Mouse (Mus musculus): ENCODE results near the gene Tmem184c. TPM values are rescaled to one million over a fixed set of nuclear protein-coding genes. Genes with fewer than 3 reads are reported as not detected.

Gene Tmem184c
- total RNA-seq, 1 experiment, result 56.8 TPM

DNA sequence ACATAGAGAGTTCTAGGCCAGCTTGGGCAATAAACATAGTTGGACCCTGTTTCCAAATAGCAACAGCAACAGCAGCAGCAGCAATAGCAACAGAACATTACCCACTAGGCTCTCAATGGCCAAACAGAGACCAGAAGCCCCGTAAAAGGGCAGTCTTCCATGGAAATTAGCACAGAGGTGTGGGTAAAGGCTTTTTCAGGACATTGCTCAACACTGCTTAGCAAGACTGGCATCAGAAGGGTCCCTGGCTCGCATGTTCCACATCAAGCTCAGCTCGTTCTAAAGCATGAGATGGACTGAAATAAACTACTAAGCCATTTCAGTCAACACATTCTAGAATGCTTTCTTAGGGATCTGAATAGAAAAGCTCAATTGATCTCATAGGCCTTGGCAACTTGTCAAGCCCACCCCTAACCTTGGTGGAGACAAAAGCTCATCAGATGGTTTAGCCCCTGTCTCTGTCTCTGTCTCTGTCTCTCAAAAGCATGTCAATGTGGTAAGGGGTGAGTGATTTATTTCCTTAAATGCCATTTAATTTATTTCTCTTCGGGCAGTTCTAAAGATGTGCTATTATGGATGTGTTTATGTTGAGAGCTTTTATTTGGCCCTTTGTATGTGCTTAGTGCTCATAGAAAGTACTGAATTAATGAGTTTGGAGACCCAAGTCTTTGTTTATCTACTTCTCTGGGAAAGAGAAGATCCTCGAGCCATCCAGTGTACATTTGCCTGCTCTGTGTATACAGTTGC, 29.8 kb upstream of the Tmem184c start:
- Histone ChIP-seq H3K36me3 (ENCODE audit: control insufficient read depth, insufficient read depth, low read length, poor library complexity, severe bottlenecking) (no peaks in the 10 kb centered on the region), H3K9ac (ENCODE audit: insufficient read depth, low read depth, low read length, poor library complexity, severe bottlenecking) (no peak overlapping the region), H3K4me3 (ENCODE audit: insufficient read depth in 1 of 2, low read depth in 1 of 2, low read length in 2 of 2, poor library complexity in 1 of 2, severe bottlenecking in 1 of 2) (no peak overlapping the region), H3K9me3 (ENCODE audit: control insufficient read depth, insufficient read depth, low read depth, low read length) (no peaks in the 10 kb centered on the region), H3K4me1 (ENCODE audit: control insufficient read depth in 2 of 2, insufficient read depth in 2 of 2, low read length in 2 of 2, poor library complexity in 1 of 2) (no peaks in the 10 kb centered on the region), H3K27ac (ENCODE audit: insufficient read depth, low read depth, low read length, poor library complexity, severe bottlenecking) (no peak overlapping the region)
- in situ Hi-C loops (cut with MboI; ENCODE audit: low sequenced_read_pairs in 2 of 2, unreplicated experiment in 2 of 2), result no loop called here
- no peak for TF ChIP-seq ZC3H11A (IDR thresholded peaks at IDR 0.05; ENCODE audit: borderline replicate concordance, low read depth, low read length)
- TF ChIP-seq HCFC1 (IDR thresholded peaks at IDR 0.05; ENCODE audit: borderline replicate concordance, insufficient read depth, low read length), result no peak
- no peak for TF ChIP-seq ZNF384 (IDR thresholded peaks at IDR 0.05; ENCODE audit: low read depth, low read length)
- TF ChIP-seq CHD2 (IDR thresholded peaks at IDR 0.05; ENCODE audit: low read depth, low read length), result no peak
- no peak for TF ChIP-seq MAFK (IDR thresholded peaks at IDR 0.05; ENCODE audit: insufficient read depth, low read depth, low read length)
- DNase-seq (ENCODE audit: low read depth, low spot score), result no peak

DNA sequence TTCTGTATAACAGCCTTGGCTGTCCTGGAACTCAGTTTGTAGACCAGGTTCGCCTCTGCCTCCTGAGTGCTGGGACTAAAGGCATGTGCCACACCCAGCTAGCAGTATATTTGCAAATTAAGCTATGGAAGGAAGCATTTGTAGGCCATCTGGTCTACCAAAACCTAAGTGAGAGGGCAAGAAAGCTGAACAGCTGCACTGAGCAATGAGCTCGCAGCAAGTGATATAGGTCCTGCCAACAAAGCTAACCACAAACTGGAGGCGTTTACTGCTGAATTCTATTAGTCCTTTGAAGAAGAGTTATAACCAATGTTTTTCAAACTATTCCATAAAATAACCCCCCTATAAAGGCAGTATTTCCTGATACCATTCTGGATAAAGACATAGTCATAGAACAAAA, 27.1 kb upstream of the Tmem184c start:
- Histone ChIP-seq H3K36me3 (ENCODE audit: control insufficient read depth, insufficient read depth, low read length, poor library complexity, severe bottlenecking) (no peaks in the 10 kb centered on the region), H3K9me3 (ENCODE audit: control insufficient read depth, insufficient read depth, low read depth, low read length) (no peaks in the 10 kb centered on the region), H3K4me3 (ENCODE audit: insufficient read depth in 1 of 2, low read depth in 1 of 2, low read length in 2 of 2, poor library complexity in 1 of 2, severe bottlenecking in 1 of 2) (no peak overlapping the region), H3K9ac (ENCODE audit: insufficient read depth, low read depth, low read length, poor library complexity, severe bottlenecking) (no peak overlapping the region), H3K27ac (ENCODE audit: insufficient read depth, low read depth, low read length, poor library complexity, severe bottlenecking) (no peak overlapping the region), H3K4me1 (ENCODE audit: control insufficient read depth in 2 of 2, insufficient read depth in 2 of 2, low read length in 2 of 2, poor library complexity in 1 of 2) (no peaks in the 10 kb centered on the region)
- in situ Hi-C loops (cut with MboI; ENCODE audit: low sequenced_read_pairs in 2 of 2, unreplicated experiment in 2 of 2), result no loop called here
- DNase-seq (ENCODE audit: low read depth, low spot score), result no peak
- TF ChIP-seq HCFC1 (IDR thresholded peaks at IDR 0.05; ENCODE audit: borderline replicate concordance, insufficient read depth, low read length) (no peak), ZNF384 (IDR thresholded peaks at IDR 0.05; ENCODE audit: low read depth, low read length) (no peak), CHD2 (IDR thresholded peaks at IDR 0.05; ENCODE audit: low read depth, low read length) (no peak), ZC3H11A (IDR thresholded peaks at IDR 0.05; ENCODE audit: borderline replicate concordance, low read depth, low read length) (no peak)

GRCm38 (mm10) chr8:77634035-77634434, 23.5 kb upstream of the Tmem184c start:
- H3K4me1 ChIP-seq (ENCODE audit: control insufficient read depth in 2 of 2, insufficient read depth in 2 of 2, low read length in 2 of 2, poor library complexity in 1 of 2), result no peaks in the 10 kb centered on the region
- no peak overlapping the region for H3K9ac ChIP-seq (ENCODE audit: insufficient read depth, low read depth, low read length, poor library complexity, severe bottlenecking)
- no peak overlapping the region for H3K27ac ChIP-seq (ENCODE audit: insufficient read depth, low read depth, low read length, poor library complexity, severe bottlenecking)
- TF ChIP-seq CHD2 (IDR thresholded peaks at IDR 0.05; ENCODE audit: low read depth, low read length) (no peak), HCFC1 (IDR thresholded peaks at IDR 0.05; ENCODE audit: borderline replicate concordance, insufficient read depth, low read length) (no peak), ZNF384 (IDR thresholded peaks at IDR 0.05; ENCODE audit: low read depth, low read length) (no peak), MAFK (IDR thresholded peaks at IDR 0.05; ENCODE audit: insufficient read depth, low read depth, low read length) (no peak), ZC3H11A (IDR thresholded peaks at IDR 0.05; ENCODE audit: borderline replicate concordance, low read depth, low read length) (no peak)
- H3K36me3 ChIP-seq (ENCODE audit: control insufficient read depth, insufficient read depth, low read length, poor library complexity, severe bottlenecking), result no peaks in the 10 kb centered on the region
- no peaks in the 10 kb centered on the region for H3K9me3 ChIP-seq (ENCODE audit: control insufficient read depth, insufficient read depth, low read depth, low read length)
- DNase-seq (ENCODE audit: low read depth, low spot score), result no peak
- no peak overlapping the region for H3K4me3 ChIP-seq (ENCODE audit: insufficient read depth in 1 of 2, low read depth in 1 of 2, low read length in 2 of 2, poor library complexity in 1 of 2, severe bottlenecking in 1 of 2)
- in situ Hi-C loops (cut with MboI; ENCODE audit: low sequenced_read_pairs in 2 of 2, unreplicated experiment in 2 of 2), result no loop called here

DNA sequence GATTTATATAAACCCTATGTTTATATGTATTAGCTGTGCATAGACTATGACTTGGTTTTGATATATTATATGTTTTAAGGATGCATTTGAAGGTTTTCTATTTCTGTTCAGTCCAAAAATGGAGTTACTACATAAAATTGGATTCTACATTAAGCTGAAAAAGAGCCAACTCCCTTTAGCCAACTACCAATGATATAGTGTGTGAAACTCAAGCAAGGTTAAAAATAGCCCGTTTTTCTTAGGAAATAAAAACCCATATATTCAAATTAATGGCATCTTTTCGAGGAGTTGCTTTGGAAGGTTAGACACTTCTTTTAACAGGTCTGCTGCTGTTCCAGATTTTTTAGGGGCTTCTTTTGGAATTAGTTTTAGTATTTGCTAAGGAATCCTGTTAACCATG, 22.7 kb upstream of the Tmem184c start:
- in situ Hi-C loops (cut with MboI; ENCODE audit: low sequenced_read_pairs in 2 of 2, unreplicated experiment in 2 of 2), result no loop called here
- TF ChIP-seq CHD2 (IDR thresholded peaks at IDR 0.05; ENCODE audit: low read depth, low read length), result no peak
- no peak for TF ChIP-seq HCFC1 (IDR thresholded peaks at IDR 0.05; ENCODE audit: borderline replicate concordance, insufficient read depth, low read length)
- TF ChIP-seq ZNF384 (IDR thresholded peaks at IDR 0.05; ENCODE audit: low read depth, low read length), result no peak
- TF ChIP-seq ZC3H11A (IDR thresholded peaks at IDR 0.05; ENCODE audit: borderline replicate concordance, low read depth, low read length), result no peak
- TF ChIP-seq MAFK (IDR thresholded peaks at IDR 0.05; ENCODE audit: insufficient read depth, low read depth, low read length), result no peak
- no peak for DNase-seq (ENCODE audit: low read depth, low spot score)
- Histone ChIP-seq H3K36me3 (ENCODE audit: control insufficient read depth, insufficient read depth, low read length, poor library complexity, severe bottlenecking) (no peaks in the 10 kb centered on the region), H3K4me3 (ENCODE audit: insufficient read depth in 1 of 2, low read depth in 1 of 2, low read length in 2 of 2, poor library complexity in 1 of 2, severe bottlenecking in 1 of 2) (no peak overlapping the region), H3K9ac (ENCODE audit: insufficient read depth, low read depth, low read length, poor library complexity, severe bottlenecking) (no peak overlapping the region), H3K9me3 (ENCODE audit: control insufficient read depth, insufficient read depth, low read depth, low read length) (no peaks in the 10 kb centered on the region), H3K27ac (ENCODE audit: insufficient read depth, low read depth, low read length, poor library complexity, severe bottlenecking) (no peak overlapping the region), H3K4me1 (ENCODE audit: control insufficient read depth in 2 of 2, insufficient read depth in 2 of 2, low read length in 2 of 2, poor library complexity in 1 of 2) (no peaks in the 10 kb centered on the region)

Data from ES-E14 (cell line).